Mouse (Mus musculus): Measurements from ENCODE around the gene Wdr3. TPM values are rescaled to one million over a fixed set of nuclear protein-coding genes. Genes with fewer than 3 reads are reported as not detected.

Wdr3 gene
- 10 to 100 TPM; 28.0 to 36.0 TPM for total RNA-seq (2023)

DNA sequence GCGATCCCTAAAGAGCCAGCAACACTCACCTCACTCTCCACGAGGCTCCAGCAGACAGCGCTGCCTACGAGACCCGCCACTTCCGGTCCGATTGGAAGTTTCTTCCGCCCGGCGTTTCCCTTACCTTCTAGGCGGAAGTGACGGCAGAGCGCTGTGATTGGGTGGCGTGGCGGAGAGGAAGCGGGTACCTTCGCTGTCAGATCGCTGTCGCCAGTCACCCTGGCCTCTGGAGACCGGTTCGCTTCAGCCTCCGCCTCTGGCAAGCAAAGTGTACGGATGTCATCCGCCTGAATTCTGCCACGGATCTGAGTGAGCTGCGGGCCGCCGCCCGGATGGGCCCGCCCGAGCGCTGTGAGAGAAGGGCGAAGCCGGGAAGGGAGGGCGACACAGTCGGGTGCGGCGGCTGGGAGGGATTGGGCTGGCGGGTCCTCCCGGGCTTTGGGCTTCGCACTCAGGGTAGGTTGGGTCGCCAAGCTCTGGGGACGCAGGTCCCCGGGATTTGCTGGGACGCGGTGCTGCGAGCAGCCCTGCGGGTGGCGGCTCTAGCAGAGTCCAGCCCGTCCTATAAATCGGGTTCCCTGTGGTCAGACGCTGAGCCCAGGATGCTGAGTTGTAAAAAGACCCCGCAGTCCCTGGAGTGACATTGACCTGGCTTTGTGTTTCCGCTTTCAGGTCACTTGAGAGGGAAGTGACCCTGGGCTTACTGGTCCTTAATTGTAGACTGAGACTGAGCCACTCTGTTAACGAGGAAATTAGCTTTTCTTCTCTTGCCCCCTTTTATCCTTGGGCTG is at the start of gene Wdr3, which contains the start of gene Gdap2:
Gene Wdr3 (minus strand): TSS at position 93 of the 791 bp plus-strand sequence.
Gene Gdap2 (plus strand): TSS at position 67 of the 791 bp plus-strand sequence.

Other genes with a start within 250 kb of the Wdr3 start
- gene Gdap2, start within 50 bp of the Wdr3 start, total RNA-seq (2023) = 10 to 100 TPM; 27.1 to 27.5 TPM

Data from neutrophil, adult 83 days (primary cell).